13 mouse cellular contexts compared by ENCODE assay signal in genomic region chr12:109949231-109949965, GRCm38 (mm10).
DNase-seq lines count a peak whose midpoint lies in the region; ATAC-seq lines count a peak whose summit lies in the region.
"Had no signal": no experiment of that assay in that cellular context is flagged by ENCODE, and none has a peak within 500 bp of the region (broad histone marks: within the 10 kb centered on the region; RNA-seq: fewer than 3 reads in every experiment).

No protein-coding gene starts in this region.

- 84% methylated on average over 17 of the region's 17 CpGs for WGBS in intestine, embryonic 15.5 days
- WGBS in intestine, embryonic 16.5 days, result 74% methylated on average over 17 of the region's 17 CpGs
- 45% methylated on average over 17 of the region's 17 CpGs for WGBS in forebrain, embryonic 16.5 days
- WGBS in neural tube, embryonic 11.5 days, result 69% methylated on average over 17 of the region's 17 CpGs

- H3K27me3 ChIP-seq in intestine, embryonic 15.5 days (replicated peaks), result no peaks in the 10 kb centered on the region
- H3K27me3 ChIP-seq in intestine, embryonic 16.5 days (replicated peaks; ENCODE audit: control insufficient read depth, insufficient read depth, low read length), result no peaks in the 10 kb centered on the region
- no peaks in the 10 kb centered on the region for H3K27me3 ChIP-seq in forebrain, embryonic 16.5 days (replicated peaks; ENCODE audit: control insufficient read depth, insufficient read depth, low read length)
- H3K27me3 ChIP-seq in neural tube, embryonic 11.5 days (ENCODE audit: control insufficient read depth, insufficient read depth, low read length), result no peaks in the 10 kb centered on the region

- ATAC-seq in intestine, embryonic 15.5 days, result peak; percentile 32
- ATAC-seq in intestine, embryonic 16.5 days, result no peak
- ATAC-seq in forebrain, embryonic 16.5 days, result no peak
- ATAC-seq in neural tube, embryonic 11.5 days (ENCODE audit: insufficient read depth, low FRiP score, low TSS enrichment), result no peak

- no peak overlapping the region for H3K9ac ChIP-seq in intestine, embryonic 15.5 days
- no peak overlapping the region for H3K9ac ChIP-seq in intestine, embryonic 16.5 days (ENCODE audit: low read depth, low read length)
- no peak overlapping the region for H3K9ac ChIP-seq in forebrain, embryonic 16.5 days (replicated peaks; ENCODE audit: low read depth, low read length)
- H3K9ac ChIP-seq in neural tube, embryonic 11.5 days (ENCODE audit: low read length), result no peak overlapping the region; the same call in 1 of the 2 replicates

- no peak overlapping the region for H3K4me2 ChIP-seq in intestine, embryonic 15.5 days (replicated peaks)
- H3K4me2 ChIP-seq in intestine, embryonic 16.5 days (ENCODE audit: low read depth, low read length), result no peak overlapping the region
- H3K4me2 ChIP-seq in forebrain, embryonic 16.5 days (ENCODE audit: low read length), result no peak overlapping the region
- H3K4me2 ChIP-seq in neural tube, embryonic 11.5 days (ENCODE audit: low read depth), result no peak overlapping the region

- H3K27ac ChIP-seq in intestine, embryonic 15.5 days, result no peak overlapping the region
- H3K27ac ChIP-seq in intestine, embryonic 16.5 days (ENCODE audit: low read length), result no peak overlapping the region
- H3K27ac ChIP-seq in forebrain, embryonic 16.5 days (ENCODE audit: low read length), result peak overlapping the region; percentile 74
- H3K27ac ChIP-seq in neural tube, embryonic 11.5 days (ENCODE audit: low read depth, low read length), result peak overlapping the region; percentile 81
- H3K27ac ChIP-seq: left cerebral cortex, adult 2 months had no signal

- H3K4me1 ChIP-seq in intestine, embryonic 15.5 days (replicated peaks), result peaks cover 31% of the 10 kb centered on the region
- H3K4me1 ChIP-seq in intestine, embryonic 16.5 days (ENCODE audit: control insufficient read depth, insufficient read depth, low read length), result peaks cover 13% of the 10 kb centered on the region
- peaks cover 13% of the 10 kb centered on the region; the same call in 1 of the 2 replicates for H3K4me1 ChIP-seq in forebrain, embryonic 16.5 days (replicated peaks; ENCODE audit: control insufficient read depth, insufficient read depth, low read length)
- H3K4me1 ChIP-seq in neural tube, embryonic 11.5 days (ENCODE audit: control insufficient read depth, insufficient read depth, low read length), result peaks cover 16% of the 10 kb centered on the region

- H3K9me3 ChIP-seq in intestine, embryonic 15.5 days, result no peaks in the 10 kb centered on the region
- H3K9me3 ChIP-seq in intestine, embryonic 16.5 days (ENCODE audit: control insufficient read depth, low read length), result no peaks in the 10 kb centered on the region
- no peaks in the 10 kb centered on the region for H3K9me3 ChIP-seq in forebrain, embryonic 16.5 days (ENCODE audit: control insufficient read depth, low read length)
- no peaks in the 10 kb centered on the region for H3K9me3 ChIP-seq in neural tube, embryonic 11.5 days (ENCODE audit: control insufficient read depth, low read length)

- no peak overlapping the region for H3K4me3 ChIP-seq in intestine, embryonic 15.5 days (replicated peaks)
- H3K4me3 ChIP-seq in intestine, embryonic 16.5 days (ENCODE audit: low read length), result no peak overlapping the region
- H3K4me3 ChIP-seq in forebrain, embryonic 16.5 days (replicated peaks; ENCODE audit: low read length), result no peak overlapping the region
- no peak overlapping the region for H3K4me3 ChIP-seq in neural tube, embryonic 11.5 days (ENCODE audit: low read depth, low read length)
- H3K4me3 ChIP-seq: left cerebral cortex, adult 2 months had no signal

- no peaks in the 10 kb centered on the region for H3K36me3 ChIP-seq in intestine, embryonic 15.5 days
- no peaks in the 10 kb centered on the region for H3K36me3 ChIP-seq in intestine, embryonic 16.5 days (ENCODE audit: control insufficient read depth, insufficient read depth, low read length)
- H3K36me3 ChIP-seq in forebrain, embryonic 16.5 days (ENCODE audit: control insufficient read depth, insufficient read depth), result no peaks in the 10 kb centered on the region
- H3K36me3 ChIP-seq in neural tube, embryonic 11.5 days (ENCODE audit: control insufficient read depth, insufficient read depth, low read length), result no peaks in the 10 kb centered on the region

- intact Hi-C loops in left cerebral cortex, postnatal 14 days (cut with DNase I), result no loop called here

- DNase-seq in ZHBTc4 (ENCODE audit: low read depth, low spot score), result peak; percentile 77
- DNase-seq in neural tube, embryonic 11.5 days (ENCODE audit: low spot score), result peak; percentile 53
- no peak for DNase-seq in cerebellum, adult 11-12 months
- no peak for DNase-seq in cerebellum, postnatal 25 days
- DNase-seq in left cerebral cortex, postnatal 14 days (ENCODE audit: low spot score in 2 of 2), result no peak
- DNase-seq: gastrocnemius, postnatal 25 days; heart, postnatal 10 days; kidney, postnatal 10 days; lung, adult 18-20 months had no signal

Comparison
In these comparisons a context has a peak if more than half of its experiments do, and no peak if none do; other contexts are left out.
1. H3K27ac ChIP-seq: peak in forebrain, embryonic 16.5 days (single experiment) and neural tube, embryonic 11.5 days (single experiment); none in intestine, embryonic 15.5 days (single experiment) and intestine, embryonic 16.5 days (single experiment).
2. DNase-seq: peak in ZHBTc4 (single experiment) and neural tube, embryonic 11.5 days (single experiment); none in cerebellum, adult 11-12 months (single experiment), cerebellum, postnatal 25 days (0 of 2) and left cerebral cortex, postnatal 14 days (0 of 2).